Mouse (Mus musculus): ENCODE measurements around the gene Myog.
A peak's percentile ranks its signal among the peaks of the same experiment; 100 is the strongest.

Gene Myog

DNA sequence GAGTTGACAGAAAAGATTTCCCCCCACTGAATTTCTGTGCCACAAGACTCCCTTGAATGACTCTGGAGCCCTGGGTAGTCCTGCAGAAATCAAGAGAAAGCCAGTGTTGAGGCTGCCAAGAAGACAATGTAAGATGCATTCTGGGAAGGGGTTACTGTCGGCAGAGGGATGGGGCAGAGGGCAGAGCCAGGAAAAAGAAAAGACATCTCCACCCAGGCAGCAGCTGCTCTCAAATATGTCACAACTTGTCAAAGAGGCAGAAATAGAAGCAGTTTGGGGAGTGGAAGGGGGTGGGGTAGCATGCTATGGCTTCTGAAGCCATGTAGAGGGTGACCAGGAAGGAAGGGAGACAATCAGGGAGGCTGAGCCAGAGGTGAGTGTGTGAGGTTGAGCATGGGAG is 6.7 kb upstream of the Myog start:
- no peak for DNase-seq (ENCODE audit: low spot score)

DNA sequence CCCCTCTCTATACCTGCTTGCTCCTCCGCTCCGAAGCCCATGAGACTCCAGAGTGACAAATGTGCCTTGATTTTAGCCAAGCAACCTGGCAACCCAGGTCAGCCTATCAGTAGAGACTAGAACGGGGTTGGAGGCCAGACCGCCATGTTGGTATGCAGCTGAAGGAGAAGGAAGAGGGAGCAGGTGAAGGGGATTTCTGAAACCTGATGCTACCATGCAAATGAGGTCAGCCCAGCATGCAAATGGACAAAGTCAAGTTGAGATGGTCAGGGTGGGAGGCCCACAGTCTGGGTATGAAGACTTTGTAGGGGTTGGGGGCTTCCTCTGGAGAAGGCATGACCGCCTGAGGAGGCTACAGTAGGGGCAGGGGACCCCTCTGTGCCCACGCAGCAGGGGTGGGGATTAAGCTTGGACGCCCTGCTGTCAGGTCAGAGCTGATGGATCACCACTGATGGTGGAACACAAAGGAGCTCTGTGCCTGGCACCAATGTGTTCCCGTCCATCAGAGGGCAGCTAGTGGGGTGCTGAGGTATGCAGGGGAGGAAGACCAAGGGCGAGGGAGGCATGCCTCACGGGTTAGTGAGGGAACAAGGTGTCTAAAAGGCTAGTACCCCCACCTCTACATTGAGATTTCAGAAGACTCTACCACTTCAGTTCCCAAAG is 4.2 kb upstream of the Myog start:
- no peak for DNase-seq (ENCODE audit: low spot score)

DNA sequence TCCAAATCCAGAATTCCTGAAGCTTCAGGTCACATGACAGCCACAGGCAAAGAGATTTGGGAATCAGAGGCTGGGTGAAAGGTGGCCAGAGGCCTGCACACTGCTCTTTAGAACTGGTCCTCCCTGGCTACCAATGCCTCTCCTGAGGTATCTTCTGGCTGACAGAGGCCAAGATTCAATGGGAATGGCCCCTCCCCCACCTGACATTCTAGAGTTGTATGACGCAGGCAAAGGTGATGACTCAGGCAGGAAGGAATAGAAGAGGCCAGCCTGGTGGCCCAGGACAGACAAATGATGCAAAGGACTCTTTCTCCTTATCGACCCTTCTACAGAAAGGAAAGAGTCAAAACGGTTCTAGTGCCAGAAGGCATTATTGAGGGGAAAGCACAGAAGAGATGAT is 1.6 kb upstream of the Myog start:
- DNase-seq (ENCODE audit: low spot score) = no peak

- DNase-seq (ENCODE audit: low spot score) = no peak
Observed at GRCm38 (mm10) chr1:134290300-134290699, 511 bp downstream of the Myog start.

DNA sequence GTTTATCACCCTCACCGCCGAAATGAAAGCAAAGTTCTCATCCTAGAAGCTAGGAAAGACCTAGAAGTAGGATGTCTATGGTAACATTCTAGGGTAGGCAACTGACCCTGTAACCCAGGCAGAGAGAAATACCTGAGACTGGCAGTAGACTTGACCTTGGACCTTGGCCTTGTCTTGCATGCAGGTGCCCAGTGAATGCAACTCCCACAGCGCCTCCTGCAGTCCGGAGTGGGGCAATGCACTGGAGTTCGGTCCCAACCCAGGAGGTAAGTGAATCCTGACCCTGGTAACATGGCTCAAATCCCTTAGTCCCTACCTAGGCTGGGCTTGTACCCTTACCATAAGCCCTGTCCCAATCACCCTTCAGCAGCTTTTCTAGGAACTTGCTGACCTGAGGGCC is 1.1 kb downstream of the Myog start:
- peak; percentile 53 for DNase-seq (ENCODE audit: low spot score)

DNA sequence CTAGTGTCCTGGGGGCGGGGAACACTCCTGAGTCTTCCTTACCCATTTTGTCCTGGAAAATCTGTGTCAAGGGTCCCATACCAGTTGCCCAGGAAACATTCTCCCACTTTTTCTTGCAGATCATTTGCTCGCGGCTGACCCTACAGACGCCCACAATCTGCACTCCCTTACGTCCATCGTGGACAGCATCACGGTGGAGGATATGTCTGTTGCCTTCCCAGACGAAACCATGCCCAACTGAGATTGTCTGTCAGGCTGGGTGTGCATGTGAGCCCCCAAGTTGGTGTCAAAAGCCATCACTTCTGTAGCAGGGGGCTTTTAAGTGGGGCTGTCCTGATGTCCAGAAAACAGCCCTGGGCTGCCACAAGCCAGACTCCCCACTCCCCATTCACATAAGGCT is 1.8 kb downstream of the Myog start:
- DNase-seq (ENCODE audit: low spot score) = no peak

GRCm38 (mm10) chr1:134292073-134292472 is 2.3 kb downstream of the Myog start:
- DNase-seq (ENCODE audit: low spot score) = no peak

GRCm38 (mm10) chr1:134292601-134293000 is 2.8 kb downstream of the Myog start:
- DNase-seq (ENCODE audit: low spot score) = no peak

- DNase-seq (ENCODE audit: low spot score) = no peak
Observed at GRCm38 (mm10) chr1:134293276-134293675, 3.5 kb downstream of the Myog start.

DNA sequence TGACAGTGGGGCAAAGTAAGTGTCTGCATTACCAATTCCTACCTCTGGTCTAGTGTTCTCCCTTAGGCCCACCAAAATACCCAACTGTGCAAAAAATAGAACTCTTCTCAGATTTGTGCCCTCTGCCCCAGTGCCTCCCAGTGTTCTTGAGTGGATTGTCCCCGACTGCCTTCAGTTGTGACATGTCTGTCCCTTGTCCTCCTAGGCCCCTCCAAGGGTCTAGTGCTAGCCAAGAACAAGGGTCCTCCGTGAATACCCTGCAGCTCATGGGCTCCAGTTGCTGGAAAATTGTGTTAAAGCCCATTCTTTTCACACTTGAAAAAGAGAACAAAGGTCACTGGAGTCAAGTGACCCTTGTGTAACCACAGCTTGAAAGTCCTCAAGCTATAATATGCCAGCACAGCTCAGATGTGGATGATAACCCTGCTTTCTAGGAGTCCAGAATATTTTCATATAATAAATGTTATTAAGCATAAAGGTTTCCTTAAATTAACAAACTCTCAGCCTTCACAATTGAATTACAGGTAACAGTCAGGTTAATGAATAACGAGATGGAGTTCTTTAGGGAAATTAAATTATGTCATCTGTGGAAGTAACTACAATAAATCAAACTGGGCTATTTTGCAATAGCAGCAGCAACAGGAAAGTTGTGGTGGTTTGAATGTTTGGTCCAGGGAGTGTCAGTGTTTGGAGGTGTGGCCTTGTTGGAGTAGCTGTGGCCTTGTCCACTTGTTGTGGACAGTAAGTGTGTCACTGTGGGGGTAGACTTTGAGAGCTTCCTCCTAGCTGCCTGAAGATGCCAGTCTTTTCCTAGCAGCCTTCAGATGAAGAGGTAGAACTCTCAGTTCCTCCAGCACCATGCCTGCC is 4.2 kb downstream of the Myog start:
- no peak for DNase-seq (ENCODE audit: low spot score)

GRCm38 (mm10) chr1:134297265-134297664 is 7.5 kb downstream of the Myog start:
- no peak for DNase-seq (ENCODE audit: low spot score)

DNA sequence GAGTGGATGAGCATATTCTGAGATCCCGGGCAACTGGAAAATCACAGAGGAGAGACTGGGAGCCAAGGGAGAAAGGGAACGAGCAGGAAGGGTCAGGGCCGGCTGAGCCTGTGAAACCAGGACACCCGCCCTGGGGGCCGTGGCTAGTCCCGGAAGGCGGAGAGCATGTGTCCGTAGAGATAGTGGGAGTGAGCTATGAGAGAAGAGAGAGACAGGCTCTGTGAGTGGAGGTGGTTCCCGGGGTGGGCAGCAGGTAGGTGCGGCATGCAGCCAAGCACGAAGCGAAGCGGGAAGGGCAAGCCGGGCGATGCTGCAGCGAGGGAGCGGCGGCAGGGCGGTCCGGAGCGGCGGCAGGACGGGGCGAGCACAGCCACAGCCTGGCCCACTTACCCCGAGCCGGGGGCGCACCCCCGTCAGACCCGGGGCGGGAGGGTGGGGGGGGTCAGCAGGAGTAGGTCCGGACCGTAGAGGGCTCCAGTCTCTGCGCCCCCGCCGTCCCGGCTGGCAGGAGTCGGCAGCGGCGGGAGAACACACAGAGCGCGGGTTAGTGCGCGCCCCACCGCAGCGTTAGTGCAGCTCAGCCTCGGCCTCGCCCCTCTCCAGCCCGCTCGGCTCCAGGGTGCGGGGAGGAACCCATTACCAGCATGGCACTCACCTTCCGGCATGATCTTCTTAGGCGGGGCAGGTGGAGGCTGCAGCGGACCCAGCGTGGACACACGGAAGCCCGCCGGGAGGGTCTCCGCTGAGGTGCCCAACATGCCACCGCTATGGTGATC is 9.0 kb downstream of the Myog start:
- peak; percentile 34 for DNase-seq (ENCODE audit: low spot score)

DNA sequence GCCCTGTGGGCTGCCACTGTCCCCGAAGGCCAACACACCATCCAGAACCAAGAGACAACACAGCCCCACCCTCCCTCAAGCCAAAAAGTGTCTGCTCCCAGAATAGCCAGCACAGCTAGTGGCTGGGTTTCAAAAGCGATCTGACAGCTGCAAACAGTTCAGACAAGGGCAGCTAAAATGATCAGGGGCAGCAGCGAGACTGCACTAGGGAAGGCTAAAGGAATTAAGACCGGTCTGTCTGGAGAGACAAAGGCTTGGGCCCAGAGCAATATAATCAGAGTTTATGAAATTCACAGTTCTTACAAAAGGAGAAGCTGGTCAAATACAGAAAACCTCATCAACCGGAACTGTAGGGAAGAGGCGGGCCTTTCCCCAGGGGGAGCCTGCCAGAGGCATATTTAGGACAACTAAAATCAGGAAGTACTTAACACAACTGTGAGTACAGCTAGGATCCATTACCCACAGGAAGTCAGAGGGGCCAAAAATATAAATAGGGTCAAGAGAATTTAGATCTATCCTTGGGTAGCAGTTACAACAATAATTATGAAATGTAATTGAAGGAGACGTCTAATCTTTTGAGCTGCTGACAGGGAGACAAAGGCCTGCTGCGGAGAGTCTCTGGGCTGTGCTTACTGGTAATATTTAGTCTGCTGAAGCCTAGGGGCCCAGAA is 12.9 kb downstream of the Myog start:
- DNase-seq (ENCODE audit: low spot score) = no peak

DNA sequence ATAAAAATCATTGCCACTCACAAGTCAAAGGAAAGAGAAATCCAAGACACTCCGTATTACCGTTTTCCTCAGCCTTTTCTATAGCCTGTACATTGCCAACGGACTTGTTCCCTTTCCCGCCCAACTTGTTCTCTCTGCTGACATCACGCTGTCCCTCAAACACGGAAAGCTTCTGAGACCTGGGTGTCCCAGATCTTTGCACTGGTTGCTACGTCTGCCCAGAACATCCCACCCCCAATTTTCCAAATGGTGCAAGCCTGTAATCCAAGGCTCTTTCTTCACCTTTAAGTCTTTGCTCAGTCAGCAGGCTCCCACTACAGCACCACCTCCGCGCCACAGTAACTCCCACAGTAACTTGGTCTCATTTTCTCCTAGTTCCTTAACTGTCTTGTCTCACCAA is 15.2 kb downstream of the Myog start:
- DNase-seq (ENCODE audit: low spot score) = no peak

DNA sequence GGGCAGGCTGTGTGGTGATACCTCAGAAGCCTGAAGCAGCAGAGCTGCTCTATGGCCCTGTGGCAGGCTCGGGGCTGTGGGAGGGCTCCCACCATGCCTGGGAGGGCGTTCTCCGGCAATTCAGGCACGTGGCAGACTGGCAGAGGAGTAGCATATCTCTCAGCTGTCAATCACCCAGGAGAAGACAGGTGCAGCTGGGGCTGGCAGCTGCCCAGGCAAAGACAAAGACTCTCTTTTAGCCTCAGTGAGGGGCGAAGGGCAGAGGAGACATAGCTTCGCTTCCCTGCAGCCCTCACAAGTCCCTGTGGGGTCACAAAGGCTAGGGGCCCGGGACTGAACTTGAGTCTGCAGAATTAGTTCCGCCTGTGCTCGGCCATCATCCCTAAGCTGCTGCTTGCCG is 17.6 kb downstream of the Myog start:
- DNase-seq (ENCODE audit: low spot score) = no peak

GRCm38 (mm10) chr1:134310291-134310690 is 20.5 kb downstream of the Myog start:
- DNase-seq (ENCODE audit: low spot score) = no peak

DNA sequence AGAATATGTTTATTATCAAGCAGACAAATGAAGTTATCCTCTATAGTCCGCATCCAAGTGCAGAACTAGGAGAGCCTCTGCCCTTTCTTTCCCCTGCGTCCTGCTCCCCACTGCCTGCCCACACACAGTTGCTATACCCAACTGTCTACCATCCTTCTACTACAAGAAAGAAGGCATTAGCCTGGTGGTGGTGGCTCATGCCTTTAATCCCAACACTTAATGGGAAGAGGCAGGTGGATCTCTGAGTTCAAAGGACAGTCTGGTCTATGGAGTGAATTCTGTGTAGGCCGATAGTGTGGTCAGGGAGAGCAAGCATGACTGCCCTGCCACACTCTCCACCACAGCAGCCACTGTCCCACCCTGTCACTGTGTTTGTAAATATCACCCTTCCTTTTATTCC is 20.9 kb downstream of the Myog start:
- DNase-seq (ENCODE audit: low spot score) = no peak

GRCm38 (mm10) chr1:134311760-134312159 is 22.0 kb downstream of the Myog start:
- no peak for DNase-seq (ENCODE audit: low spot score)

GRCm38 (mm10) chr1:134315181-134315580 is 25.4 kb downstream of the Myog start:
- DNase-seq (ENCODE audit: low spot score) = no peak

DNA sequence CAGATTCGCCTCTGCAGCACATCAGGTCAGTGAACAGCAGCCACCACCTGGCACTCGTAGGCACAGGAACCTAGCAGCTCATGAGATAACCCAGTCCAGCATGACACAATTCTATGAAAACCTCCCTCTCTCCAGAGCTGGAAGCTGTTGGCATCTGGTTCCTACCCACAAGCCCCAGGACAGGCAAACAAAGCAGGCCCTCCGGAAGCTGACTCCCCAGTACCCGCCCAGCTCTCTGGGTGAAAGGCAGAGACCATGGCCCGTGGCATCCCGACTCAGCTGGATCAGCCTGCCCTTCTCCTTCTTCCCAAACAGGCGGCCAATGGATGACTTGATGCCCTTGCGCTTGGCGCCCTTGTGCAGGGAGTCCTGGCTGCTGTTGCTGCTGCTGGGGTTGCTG is 26.6 kb downstream of the Myog start:
- DNase-seq (ENCODE audit: low spot score) = no peak

- no peak for DNase-seq (ENCODE audit: low spot score)
Observed at GRCm38 (mm10) chr1:134318261-134318660, 28.5 kb downstream of the Myog start.

DNA sequence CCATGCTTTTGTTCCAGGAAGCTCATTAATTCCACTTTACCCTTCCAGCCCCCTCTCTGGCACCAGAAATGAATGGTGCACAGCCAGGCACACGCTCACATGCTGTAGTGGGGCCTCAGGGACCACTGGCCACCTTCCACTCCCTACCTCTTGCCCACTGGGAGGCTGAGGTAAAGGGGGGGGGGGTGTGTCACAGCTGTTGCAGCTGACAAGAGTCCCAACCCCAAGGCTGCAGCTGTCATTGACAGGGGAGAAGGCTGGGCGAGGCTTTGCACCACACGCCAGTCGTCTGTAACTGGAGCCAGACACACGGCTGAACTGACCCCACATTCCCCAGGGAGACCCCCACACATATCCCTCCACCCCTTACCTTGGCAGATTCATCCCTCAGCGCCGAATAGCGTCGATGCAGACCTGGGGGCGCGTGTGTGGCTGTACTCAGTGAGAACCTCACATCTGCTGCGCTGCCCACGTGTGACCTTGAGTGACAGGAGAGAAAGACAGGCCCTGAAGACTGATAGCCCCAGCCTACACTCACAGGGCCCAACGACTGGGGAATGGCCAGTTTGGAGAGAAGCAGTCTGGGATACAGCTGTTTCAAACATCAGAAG is 31.0 kb downstream of the Myog start:
- no peak for DNase-seq (ENCODE audit: low spot score)

Data from testis, postnatal 14 days (tissue).